Mouse (Mus musculus) cerebral cortex, adult 2 months (tissue): ENCODE data around the gene Tex10.

Source experiments
- WGBS: fragments of 180-500 bp; shearing (Covaris S2); methylation state at CpG from one replicate; pipeline ENCODE4 v1.1.7; 2018; 5-methylcytosine and 5-hydroxymethylcytosine counted together

Tex10 gene

GRCm38 (mm10) chr4:48472792-48473650 is at the start of gene Tex10:
Gene Tex10, minus strand, starts transcription at chr4:48473459.
- WGBS = 1% methylated on average over 89 of the region's 89 CpGs

GRCm38 (mm10) chr4:48510861-48511260 is 37.6 kb upstream of the Tex10 start:
- WGBS = 78% methylated on average over 2 of the region's 2 CpGs

- WGBS = 73% methylated on average over 2 of the region's 2 CpGs
Measured at GRCm38 (mm10) chr4:48492510-48492909, 19.3 kb upstream of the Tex10 start.

- 20% methylated on average over 14 of the region's 14 CpGs for WGBS
Measured at GRCm38 (mm10) chr4:48491290-48491743, 18.1 kb upstream of the Tex10 start.

GRCm38 (mm10) chr4:48488916-48489315 is 15.7 kb upstream of the Tex10 start:
- 84% methylated on average over 2 of the region's 2 CpGs for WGBS

- 53% methylated on average over 2 of the region's 2 CpGs for WGBS
Measured at GRCm38 (mm10) chr4:48481287-48481686, 8.0 kb upstream of the Tex10 start.

GRCm38 (mm10) chr4:48473651-48474011 is 372 bp upstream of the Tex10 start:
- 62% methylated on average over 2 of the region's 2 CpGs for WGBS

GRCm38 (mm10) chr4:48472052-48472791 is 1.0 kb downstream of the Tex10 start:
- 17% methylated on average over 12 of the region's 12 CpGs for WGBS

- WGBS = 33% methylated on average over 1 of the region's 1 CpGs
Measured at GRCm38 (mm10) chr4:48470977-48471376, 2.3 kb downstream of the Tex10 start.

- 75% methylated on average over 1 of the region's 1 CpGs for WGBS
Measured at GRCm38 (mm10) chr4:48461060-48461459, 12.2 kb downstream of the Tex10 start.

GRCm38 (mm10) chr4:48458436-48458835 is 14.8 kb downstream of the Tex10 start:
- WGBS = 95% methylated on average over 6 of the region's 6 CpGs

GRCm38 (mm10) chr4:48454106-48454773 is 19.0 kb downstream of the Tex10 start:
- WGBS = 99% methylated on average over 2 of the region's 2 CpGs

- 97% methylated on average over 2 of the region's 2 CpGs for WGBS
Measured at GRCm38 (mm10) chr4:48428054-48428453, 45.2 kb downstream of the Tex10 start.

GRCm38 (mm10) chr4:48427413-48427812 is 45.8 kb downstream of the Tex10 start:
- 82% methylated on average over 3 of the region's 3 CpGs for WGBS

GRCm38 (mm10) chr4:48423738-48424137 is 49.5 kb downstream of the Tex10 start:
- 51% methylated on average over 2 of the region's 2 CpGs for WGBS

- 85% methylated on average over 1 of the region's 1 CpGs for WGBS
Measured at GRCm38 (mm10) chr4:48422633-48423032, 50.6 kb downstream of the Tex10 start.

- 85% methylated on average over 8 of the region's 8 CpGs for WGBS
Measured at GRCm38 (mm10) chr4:48418831-48419468, 54.3 kb downstream of the Tex10 start.

GRCm38 (mm10) chr4:48415838-48416335 is 57.4 kb downstream of the Tex10 start:
- WGBS = 81% methylated on average over 10 of the region's 10 CpGs

- 80% methylated on average over 8 of the region's 8 CpGs for WGBS
Measured at GRCm38 (mm10) chr4:48413473-48413872, 59.8 kb downstream of the Tex10 start.

GRCm38 (mm10) chr4:48407350-48408039 is 65.8 kb downstream of the Tex10 start:
- WGBS = 45% methylated on average over 18 of the region's 18 CpGs
